Mouse (Mus musculus): Measurements from ENCODE around the gene Cfap221. TPM values are rescaled to one million over a fixed set of nuclear protein-coding genes. Genes with fewer than 3 reads are reported as not detected.
A peak's percentile ranks its signal among the peaks of the same experiment; 100 is the strongest.

Gene Cfap221
- total and polyA plus RNA-seq, 2 experiments from 2014 or later: 0.24 to 1.1 TPM

GRCm38 (mm10) chr1:119931421-119932150 lies 65.4 kb downstream of the Cfap221 start:
- Histone ChIP-seq H3K9me3 (ENCODE audit: low read length) (no peaks in the 10 kb centered on the region), H3K4me1 (ENCODE audit: insufficient read depth) (no peaks in the 10 kb centered on the region), H3K9ac (no peak overlapping the region), H3K4me2 (ENCODE audit: low read depth) (no peak overlapping the region), H3K4me3 (ENCODE audit: low read depth, low read length) (no peak overlapping the region), H3K27ac (ENCODE audit: low read depth, low read length) (no peak overlapping the region), H3K27me3 (ENCODE audit: insufficient read depth, low read length) (no peaks in the 10 kb centered on the region), H3K36me3 (ENCODE audit: insufficient read depth) (no peaks in the 10 kb centered on the region)
- DNase-seq (no peak), ATAC-seq (peak; percentile 50; the same call in 1 of the 2 replicates)
- WGBS: 71% methylated on average over 4 of the region's 4 CpGs
- no peak for TF ChIP-seq CTCF (IDR thresholded peaks at IDR 0.05; ENCODE audit: low read depth)

DNA sequence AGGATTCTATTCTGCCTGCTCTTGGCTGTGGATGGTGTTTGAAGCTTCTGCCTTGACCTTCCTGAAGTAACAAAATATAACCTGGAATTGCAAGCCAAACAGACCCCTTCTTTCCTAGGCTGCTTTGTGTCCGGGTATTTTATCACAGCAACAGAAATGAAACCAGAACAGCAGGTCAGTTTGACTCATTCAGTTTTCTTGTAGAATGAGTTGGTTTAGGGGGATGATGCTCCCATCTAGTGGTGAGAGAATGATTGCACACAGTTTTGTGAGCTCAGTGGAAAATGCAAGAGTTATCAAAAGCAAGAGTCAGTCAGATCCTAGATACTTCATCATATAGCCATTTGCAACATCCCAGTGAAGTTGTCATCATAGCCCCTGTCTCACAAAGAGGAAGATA lies 67.3 kb downstream of the Cfap221 start:
- Histone ChIP-seq H3K4me2 (ENCODE audit: low read depth) (no peak overlapping the region), H3K9me3 (ENCODE audit: low read length) (no peaks in the 10 kb centered on the region), H3K4me1 (ENCODE audit: insufficient read depth) (no peaks in the 10 kb centered on the region), H3K9ac (no peak overlapping the region), H3K27me3 (ENCODE audit: insufficient read depth, low read length) (no peaks in the 10 kb centered on the region), H3K36me3 (ENCODE audit: insufficient read depth) (no peaks in the 10 kb centered on the region), H3K27ac (ENCODE audit: low read depth, low read length) (no peak overlapping the region), H3K4me3 (ENCODE audit: low read depth, low read length) (no peak overlapping the region)
- WGBS: 53% methylated on average over 1 of the region's 1 CpGs
- peak; percentile 66; the same call in 1 of the 2 replicates for ATAC-seq
- peak; percentile 83 for DNase-seq
- peak; percentile 88 for TF ChIP-seq CTCF (IDR thresholded peaks at IDR 0.05; ENCODE audit: low read depth)

DNA sequence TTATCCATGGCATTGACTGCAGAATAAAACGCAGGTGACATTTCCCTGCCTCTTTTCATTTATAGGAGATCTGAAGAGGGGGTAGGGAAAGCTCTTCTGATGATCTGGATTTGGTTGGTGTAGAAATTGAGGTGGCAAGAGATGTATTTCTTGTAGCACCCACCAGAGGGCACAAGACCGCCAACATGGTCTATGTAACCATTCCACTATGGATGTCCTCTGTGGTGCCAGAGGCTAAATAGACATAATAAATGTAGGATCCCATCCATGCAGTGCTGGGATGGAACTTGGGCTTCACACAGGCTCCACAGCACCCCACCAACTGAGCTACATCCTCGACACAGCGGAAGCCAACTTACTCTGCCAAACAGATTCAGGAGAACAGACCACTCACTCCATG lies 77.7 kb downstream of the Cfap221 start:
- Histone ChIP-seq H3K27ac (ENCODE audit: low read depth, low read length) (no peak overlapping the region), H3K9ac (no peak overlapping the region), H3K4me3 (ENCODE audit: low read depth, low read length) (no peak overlapping the region), H3K27me3 (ENCODE audit: insufficient read depth, low read length) (no peaks in the 10 kb centered on the region), H3K9me3 (ENCODE audit: low read length) (no peaks in the 10 kb centered on the region), H3K36me3 (ENCODE audit: insufficient read depth) (no peaks in the 10 kb centered on the region), H3K4me1 (ENCODE audit: insufficient read depth) (no peaks in the 10 kb centered on the region), H3K4me2 (ENCODE audit: low read depth) (no peak overlapping the region)
- DNase-seq: no peak
- WGBS: 57% methylated on average over 4 of the region's 4 CpGs
- no peak for ATAC-seq
- TF ChIP-seq CTCF (IDR thresholded peaks at IDR 0.05; ENCODE audit: low read depth): peak; percentile 51

DNA sequence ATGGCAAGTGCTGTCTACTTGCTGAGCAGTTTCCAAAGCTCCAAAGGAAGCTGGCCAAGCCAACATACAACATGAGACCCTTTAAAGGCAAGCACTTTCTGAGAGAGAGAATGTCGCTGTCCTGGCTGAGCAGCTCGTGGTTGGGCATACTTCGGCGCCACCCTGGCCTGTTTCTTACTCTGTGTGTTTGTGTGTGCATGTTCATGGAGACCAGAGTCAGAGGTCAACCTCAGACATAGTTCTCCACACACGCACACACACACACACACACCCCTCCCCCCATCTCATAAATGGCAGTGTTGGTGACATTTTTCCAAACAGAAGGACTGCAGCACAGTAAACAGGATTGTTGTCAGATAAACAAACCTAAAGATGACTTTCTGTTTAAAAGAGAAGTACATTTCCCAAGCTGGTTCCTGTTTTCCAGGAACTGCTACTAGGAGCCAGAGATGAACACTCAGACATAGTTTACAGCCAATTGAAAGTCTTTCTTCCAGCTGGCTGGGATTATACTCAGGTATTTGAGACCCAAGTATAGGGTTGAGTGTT lies 80.1 kb downstream of the Cfap221 start:
- DNase-seq: no peak
- no peak for ATAC-seq
- Histone ChIP-seq H3K4me3 (ENCODE audit: low read depth, low read length) (no peak overlapping the region), H3K4me1 (ENCODE audit: insufficient read depth) (no peaks in the 10 kb centered on the region), H3K27me3 (ENCODE audit: insufficient read depth, low read length) (no peaks in the 10 kb centered on the region), H3K9ac (no peak overlapping the region), H3K27ac (ENCODE audit: low read depth, low read length) (no peak overlapping the region), H3K36me3 (ENCODE audit: insufficient read depth) (no peaks in the 10 kb centered on the region), H3K9me3 (ENCODE audit: low read length) (no peaks in the 10 kb centered on the region), H3K4me2 (ENCODE audit: low read depth) (no peak overlapping the region)
- no peak for TF ChIP-seq CTCF (IDR thresholded peaks at IDR 0.05; ENCODE audit: low read depth)
- 84% methylated on average over 5 of the region's 5 CpGs for WGBS

GRCm38 (mm10) chr1:119912953-119913814 lies 83.8 kb downstream of the Cfap221 start, which contains the start of gene Tmem177:
Gene Tmem177 (minus strand): TSS chr1:119913208.
- H3K36me3 ChIP-seq (ENCODE audit: insufficient read depth): no peaks in the 10 kb centered on the region; the same call in 1 of the 2 replicates
- DNase-seq (peak; percentile 89), ATAC-seq (peak; percentile 94)
- peak within 1 kb of the TSS; percentile 59 for H3K4me2 ChIP-seq (ENCODE audit: low read depth)
- 13% methylated on average over 42 of the region's 42 CpGs for WGBS
- H3K4me3 ChIP-seq (ENCODE audit: low read depth, low read length): peak within 1 kb of the TSS; percentile 50
- H3K4me1 ChIP-seq (ENCODE audit: insufficient read depth): no peaks in the 10 kb centered on the region
- no peaks in the 10 kb centered on the region for H3K9me3 ChIP-seq (ENCODE audit: low read length)
- H3K27ac ChIP-seq (ENCODE audit: low read depth, low read length): peak within 1 kb of the TSS; percentile 59; the same call in 1 of the 2 replicates
- H3K27me3 ChIP-seq (ENCODE audit: insufficient read depth, low read length): no peaks in the 10 kb centered on the region
- H3K9ac ChIP-seq: peak within 1 kb of the TSS; percentile 57
- peak; percentile 12; the same call in 1 of the 2 replicates for TF ChIP-seq CTCF (IDR thresholded peaks at IDR 0.05; ENCODE audit: low read depth)

DNA sequence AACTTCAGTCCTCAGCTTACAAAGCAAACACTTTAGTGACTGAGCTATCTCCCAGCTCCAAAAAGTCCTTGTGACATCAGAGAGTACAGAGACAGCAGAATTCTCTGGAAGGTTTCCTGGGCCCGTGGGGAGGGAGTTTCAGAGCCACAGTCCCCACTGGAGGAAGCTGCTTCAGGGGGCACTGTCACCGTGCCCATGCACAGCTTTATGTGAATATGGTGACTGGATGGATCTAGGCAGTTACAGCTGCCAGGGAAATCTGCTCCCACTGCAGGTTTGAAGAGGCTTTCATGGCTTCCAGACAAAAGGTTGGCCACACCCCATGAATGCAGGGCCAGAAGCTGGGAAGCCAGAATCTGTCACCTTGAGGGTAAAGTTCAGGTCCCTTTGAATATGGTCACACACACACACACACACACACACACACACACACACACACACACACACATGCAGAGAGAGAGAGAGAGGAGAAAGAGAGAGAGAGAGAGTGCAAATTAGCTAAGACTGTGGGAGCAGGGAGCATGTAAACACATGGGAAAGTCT lies 89.8 kb downstream of the Cfap221 start:
- Histone ChIP-seq H3K4me1 (ENCODE audit: insufficient read depth) (peaks cover 12% of the 10 kb centered on the region), H3K4me2 (ENCODE audit: low read depth) (no peak overlapping the region), H3K9me3 (ENCODE audit: low read length) (no peaks in the 10 kb centered on the region), H3K27ac (ENCODE audit: low read depth, low read length) (no peak overlapping the region), H3K4me3 (ENCODE audit: low read depth, low read length) (no peak overlapping the region), H3K36me3 (ENCODE audit: insufficient read depth) (no peaks in the 10 kb centered on the region; the same call in 1 of the 2 replicates), H3K9ac (no peak overlapping the region), H3K27me3 (ENCODE audit: insufficient read depth, low read length) (no peaks in the 10 kb centered on the region)
- 39% methylated on average over 2 of the region's 2 CpGs for WGBS
- peak; percentile 27 for ATAC-seq
- no peak for TF ChIP-seq CTCF (IDR thresholded peaks at IDR 0.05; ENCODE audit: low read depth)
- DNase-seq: no peak
